Mouse (Mus musculus) urinary bladder, adult 18-20 months (tissue): ENCODE data around the gene Teddm1a.
"Not testable (repeated sequence)": the region's sequence is repeated elsewhere in the genome, so short reads cannot be mapped to it uniquely, and the experiment has no call there.

Experiments used
- DNase-seq, 2 experiments: peaks; one replicate each; pipeline ENCODE4 v3.0.0; 2022; ENCODE audit warnings: low spot score in 2 of 2, mixed read lengths in 2 of 2

Teddm1a gene

DNA sequence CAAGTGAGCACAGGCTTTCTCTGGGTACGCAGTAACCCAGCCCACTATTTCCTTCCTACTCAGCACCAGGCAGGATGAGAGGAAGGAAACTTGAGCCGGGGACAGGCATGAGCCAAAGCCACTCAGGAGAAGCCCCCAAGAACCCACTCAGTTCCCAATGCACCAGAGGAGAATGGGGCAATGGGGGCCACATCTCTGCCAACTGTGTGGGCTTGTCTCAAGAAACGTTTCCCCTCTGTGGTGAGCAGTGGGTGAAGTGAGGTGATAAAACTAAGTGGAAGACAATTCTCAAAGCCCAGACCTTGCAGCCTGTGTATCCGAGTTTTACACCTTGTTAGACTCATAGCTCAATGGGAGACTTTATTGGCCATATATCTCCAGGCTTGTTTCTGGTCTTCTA is at the start of gene Teddm1a:
TSS of gene Teddm1a (plus strand) at position 301 of the 400 bp plus-strand sequence.
- no peak for DNase-seq

DNA sequence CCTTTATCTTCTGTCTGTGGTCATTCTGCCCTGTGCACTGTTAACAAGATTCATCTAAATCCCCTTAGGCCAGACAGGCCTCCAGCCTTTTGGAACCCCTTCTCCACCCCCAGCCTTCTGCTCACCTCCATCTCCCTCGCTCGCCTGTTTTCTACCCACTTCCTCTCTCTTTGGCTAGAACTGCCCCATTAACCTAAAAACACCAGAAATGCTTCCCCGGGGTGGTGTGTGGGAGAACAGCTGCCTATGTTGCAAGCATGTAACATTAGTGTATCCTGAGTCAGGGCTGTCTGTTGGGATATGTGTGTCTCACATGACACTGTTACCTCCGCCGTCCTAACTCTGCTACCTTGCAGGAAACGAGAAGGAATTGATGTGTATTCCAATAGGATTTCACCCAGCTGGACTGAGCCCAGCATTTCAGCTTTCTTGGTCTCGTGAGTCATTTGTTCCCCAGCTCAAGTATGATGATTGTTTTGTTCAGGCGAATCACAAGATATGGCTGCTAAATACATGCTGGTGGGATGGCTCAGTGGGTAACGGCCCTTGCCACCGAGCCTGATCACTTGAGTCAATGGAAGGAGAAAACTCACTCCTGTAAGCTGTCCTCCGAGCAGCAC is 49.3 kb upstream of the Teddm1a start:
- DNase-seq, result no peak

DNA sequence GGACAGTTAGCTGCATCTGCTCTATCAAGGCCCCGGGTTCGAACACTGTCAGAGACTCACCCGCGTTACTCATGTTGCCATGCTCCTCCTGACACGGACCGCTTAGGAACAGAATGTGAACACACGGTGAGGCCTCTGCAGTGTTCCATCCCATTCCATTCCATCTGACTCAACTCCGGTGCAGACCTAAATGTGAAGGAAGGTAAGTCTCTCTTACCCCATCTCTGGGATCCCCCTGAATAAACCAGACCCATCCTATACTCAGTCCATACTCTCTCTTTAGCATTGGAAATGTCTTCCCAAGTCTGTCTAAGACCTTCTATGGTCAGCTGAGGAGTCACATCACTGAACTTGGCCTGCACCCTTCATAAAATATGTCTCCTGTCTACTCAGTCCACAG is 47.5 kb upstream of the Teddm1a start, which contains the start of gene Rgsl1:
TSS of gene Rgsl1 (minus strand) at position 101 of the 400 bp plus-strand sequence.
- no peak for DNase-seq

DNA sequence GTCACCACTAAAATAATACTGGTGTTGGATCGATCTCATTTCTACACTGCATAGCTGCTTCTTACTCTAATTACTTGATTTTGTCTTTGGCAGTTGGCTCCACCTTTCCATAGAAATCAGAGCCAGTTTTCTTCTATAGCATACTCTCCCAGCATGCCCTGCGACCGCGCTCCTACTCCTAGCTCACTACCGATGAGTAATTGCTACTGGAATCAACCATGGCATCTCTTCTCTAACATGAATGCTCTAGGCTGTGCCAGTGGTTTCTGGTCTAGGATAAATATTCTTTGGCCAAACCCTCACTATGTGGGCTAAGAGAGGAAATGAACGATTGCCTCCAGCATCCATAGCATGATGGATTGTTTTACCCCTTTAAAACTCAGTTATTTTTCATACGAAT is 45.1 kb upstream of the Teddm1a start:
- no peak for DNase-seq

DNA sequence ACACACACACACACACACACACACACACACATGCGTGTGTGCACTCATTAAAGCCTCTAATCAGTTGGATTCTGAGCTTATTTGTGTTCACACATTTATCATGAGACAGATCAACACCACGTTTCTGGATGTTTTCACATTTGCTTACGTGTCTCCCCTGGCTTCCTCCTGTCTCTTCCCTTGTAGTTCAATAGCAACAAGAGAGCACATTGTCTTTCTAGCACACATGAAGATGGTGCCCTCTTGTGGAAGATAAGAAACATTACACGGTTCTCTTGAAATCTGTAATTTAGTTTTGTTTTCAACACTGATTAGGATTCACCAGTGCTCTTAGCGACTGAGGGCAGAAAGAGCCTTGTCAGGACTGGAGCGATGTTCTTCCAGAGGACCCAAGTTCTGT is 44.7 kb upstream of the Teddm1a start:
- DNase-seq, result no peak

DNA sequence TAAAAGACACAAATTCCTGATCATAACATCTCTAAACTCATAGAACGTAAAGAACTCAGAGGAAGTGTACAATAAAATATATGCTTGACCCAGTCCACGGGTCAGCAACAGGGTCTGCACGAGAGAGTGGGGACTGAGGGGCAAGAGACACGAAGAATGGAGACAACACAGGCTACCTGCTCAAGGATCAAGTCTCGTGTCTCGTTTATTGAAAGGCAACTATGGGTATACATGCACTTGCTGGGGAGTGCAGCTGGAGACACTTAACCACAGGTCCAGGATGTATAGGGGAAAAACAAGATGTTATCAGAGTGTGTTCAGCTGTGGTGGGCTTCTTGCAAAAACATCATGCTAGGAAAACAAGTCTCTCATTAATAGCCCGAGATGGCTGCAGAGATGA is 38.8 kb upstream of the Teddm1a start:
- not testable (repeated sequence) for DNase-seq

DNA sequence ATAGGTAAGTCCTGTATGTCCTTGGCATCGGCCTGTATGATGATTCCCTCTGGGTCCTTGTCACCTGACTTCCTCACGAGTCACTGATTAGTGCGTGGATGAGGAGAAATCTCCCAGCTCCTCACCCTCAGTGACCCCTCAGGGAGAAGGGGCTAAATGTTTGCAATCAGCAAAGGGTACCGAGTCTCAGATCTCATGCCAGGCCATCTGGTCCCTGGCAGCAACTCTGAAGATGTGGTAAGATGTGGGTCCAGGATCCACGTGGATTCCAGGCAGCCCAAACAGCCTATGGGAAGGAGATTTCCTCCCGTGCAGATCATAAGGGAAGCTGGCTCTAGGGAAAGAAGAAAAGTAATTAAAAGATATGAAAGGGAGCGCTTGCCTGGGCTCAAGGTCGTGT is 35.6 kb upstream of the Teddm1a start:
- no peak for DNase-seq

DNA sequence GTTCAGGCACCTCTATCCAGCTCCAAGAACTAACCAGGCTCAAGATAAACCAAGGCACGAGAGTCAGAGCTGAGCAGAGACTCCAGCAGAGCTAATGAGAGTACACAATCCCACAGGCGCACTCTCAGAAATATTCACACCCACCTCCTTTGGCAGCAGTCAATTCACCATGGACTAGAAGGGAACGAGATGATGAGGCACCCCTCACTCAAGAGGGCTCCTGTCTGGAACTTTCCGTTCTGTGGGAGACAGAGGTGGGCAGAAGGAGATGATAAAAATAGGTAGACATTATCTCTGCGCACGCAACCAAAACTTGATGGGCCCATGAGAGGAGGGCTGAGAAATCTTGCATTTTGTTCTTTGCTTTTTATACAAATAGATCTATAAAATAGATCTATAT is 17.5 kb upstream of the Teddm1a start, which contains the start of gene Teddm1b:
TSS of gene Teddm1b (plus strand) at position 301 of the 400 bp plus-strand sequence.
- DNase-seq, result no peak

DNA sequence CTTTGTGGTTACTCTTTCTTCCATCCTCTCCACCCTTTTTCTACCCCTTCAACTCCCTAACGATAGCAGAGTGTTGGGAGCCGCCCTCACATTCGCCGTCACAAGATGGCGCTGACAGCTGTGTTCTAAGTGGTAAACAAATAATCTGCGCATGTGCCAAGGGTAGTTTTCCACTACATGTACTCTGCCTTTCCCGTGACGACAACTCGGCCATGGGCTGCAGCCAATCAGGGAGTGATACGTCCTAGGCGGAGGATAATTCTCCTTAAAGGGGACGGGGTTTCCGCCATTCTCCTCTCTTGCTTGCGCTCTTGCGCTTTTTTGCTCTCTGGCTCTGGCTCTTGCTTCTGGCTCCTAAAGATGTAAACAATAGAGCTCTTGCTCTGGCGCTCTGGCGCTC is 11.2 kb upstream of the Teddm1a start:
- DNase-seq, result not testable (repeated sequence)

DNA sequence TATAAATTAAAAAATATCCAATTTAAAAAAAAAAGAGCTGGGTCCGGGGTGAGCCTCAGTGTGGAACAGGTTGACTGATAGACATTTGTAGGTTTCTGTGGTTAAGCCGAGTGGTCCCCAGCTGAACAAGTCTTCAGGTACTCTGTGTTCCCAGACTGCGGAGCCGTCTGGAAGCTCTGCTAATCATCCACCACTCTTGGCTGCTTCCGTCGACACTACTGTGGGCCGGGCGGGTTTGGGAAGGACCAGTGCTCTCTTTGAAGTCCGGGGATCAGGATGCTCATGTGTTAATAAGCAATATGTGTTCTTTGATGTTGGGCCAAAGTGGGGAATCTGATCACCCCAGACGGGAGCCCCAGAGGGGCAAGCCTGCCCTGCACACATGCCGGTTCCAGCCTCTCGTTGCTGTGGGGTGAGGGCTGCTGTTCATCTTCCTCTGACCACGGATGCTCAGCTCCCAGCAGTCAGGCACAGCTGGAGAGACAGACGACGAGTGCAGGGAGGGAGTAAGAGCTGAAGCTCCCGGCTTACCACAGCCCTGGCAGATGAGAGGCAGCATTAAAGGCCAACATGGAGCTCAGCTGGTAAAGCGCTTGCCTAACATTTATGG is 5.4 kb upstream of the Teddm1a start:
- DNase-seq, result no peak

DNA sequence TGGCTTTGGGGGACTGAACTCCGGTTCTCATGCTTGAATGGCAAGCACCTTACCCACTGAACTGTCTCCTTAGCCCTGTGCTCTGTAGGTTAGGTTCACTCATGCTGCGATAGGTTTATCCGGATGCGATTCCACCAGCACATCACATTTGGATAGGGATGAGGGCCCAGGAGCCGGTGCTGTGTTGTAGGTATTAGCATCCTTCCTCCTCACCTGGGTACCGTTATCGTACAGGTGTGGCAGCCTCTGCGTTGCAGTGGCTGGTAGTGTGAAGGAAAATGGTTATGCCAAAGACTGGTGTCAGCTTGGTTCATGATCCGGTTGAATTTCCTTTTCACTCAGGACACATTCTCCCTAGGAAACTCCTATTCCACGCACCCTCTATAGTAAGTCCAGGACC is 1.4 kb upstream of the Teddm1a start:
- no peak for DNase-seq

DNA sequence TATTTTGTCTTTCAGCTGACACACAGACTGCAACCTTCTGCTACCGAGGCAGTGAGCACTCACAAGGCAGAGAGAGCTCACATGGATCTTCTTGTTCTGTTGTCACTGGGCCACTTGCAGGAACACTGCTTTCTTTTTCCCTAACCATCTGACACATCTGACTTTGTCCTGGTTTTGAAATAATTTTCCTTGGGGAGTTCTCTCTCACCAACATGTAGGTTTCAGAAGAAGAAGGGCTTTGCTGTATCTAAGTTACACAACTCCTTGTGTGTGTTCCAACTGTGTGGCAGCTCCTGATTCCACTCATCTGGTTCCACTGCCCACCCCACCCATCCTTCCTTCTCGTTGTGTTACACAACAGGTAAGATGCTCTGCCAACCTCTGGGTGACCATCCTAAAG is 2.2 kb downstream of the Teddm1a start:
- DNase-seq, result no peak

DNA sequence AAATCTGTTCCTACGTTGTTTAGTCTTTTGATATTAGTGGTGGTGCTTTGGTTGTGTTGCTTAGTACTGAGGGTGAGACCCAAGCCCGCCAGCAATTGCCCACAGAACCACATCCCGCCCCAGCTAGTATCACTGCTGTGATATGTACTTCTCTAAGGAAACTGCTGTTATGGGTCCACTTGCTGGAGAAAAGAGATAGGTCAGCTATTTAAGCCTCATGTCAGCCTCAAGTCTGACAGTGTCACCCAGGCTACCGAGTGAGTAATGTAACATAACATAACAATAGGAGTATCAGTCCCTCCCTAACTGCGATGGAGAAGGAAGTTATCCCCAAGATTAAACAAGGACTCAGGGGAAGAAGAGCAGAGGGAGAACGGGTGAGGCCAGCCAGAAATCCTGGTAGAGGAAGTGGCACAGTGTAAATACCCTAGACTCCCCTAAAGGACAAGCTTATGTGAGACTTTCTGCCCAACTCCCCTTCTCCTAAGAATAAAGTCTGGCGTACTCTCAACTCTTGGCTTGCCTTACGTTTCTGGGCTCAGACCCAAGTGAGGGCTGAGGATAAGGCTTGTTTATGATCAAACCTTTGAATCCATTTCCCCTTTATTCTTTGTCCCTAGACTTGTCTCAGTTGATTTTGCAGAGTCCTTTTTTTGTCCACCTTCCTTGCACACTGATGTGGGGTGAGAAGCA is 2.8 kb downstream of the Teddm1a start:
- no peak for DNase-seq

DNA sequence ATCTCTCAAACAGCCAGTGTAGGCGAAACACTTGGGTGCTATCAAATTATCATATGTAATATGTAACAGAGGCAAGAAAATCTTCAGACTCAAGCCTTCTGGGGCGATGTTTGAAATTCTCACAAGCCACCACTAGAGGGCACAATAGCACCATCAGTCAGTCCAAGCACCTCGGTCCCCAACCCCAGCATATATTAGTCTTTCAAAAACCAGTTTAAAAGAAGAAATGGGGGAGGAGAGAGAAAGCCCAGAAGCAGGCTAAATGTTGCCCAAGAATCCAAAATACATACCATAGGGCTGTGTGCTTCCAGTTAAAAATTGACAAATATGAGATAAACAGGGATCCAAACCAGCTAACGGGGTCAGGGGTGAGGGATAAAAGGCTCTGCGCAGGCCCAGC is 3.4 kb downstream of the Teddm1a start:
- peak in 1 of 2 experiments; percentile 60 for DNase-seq

DNA sequence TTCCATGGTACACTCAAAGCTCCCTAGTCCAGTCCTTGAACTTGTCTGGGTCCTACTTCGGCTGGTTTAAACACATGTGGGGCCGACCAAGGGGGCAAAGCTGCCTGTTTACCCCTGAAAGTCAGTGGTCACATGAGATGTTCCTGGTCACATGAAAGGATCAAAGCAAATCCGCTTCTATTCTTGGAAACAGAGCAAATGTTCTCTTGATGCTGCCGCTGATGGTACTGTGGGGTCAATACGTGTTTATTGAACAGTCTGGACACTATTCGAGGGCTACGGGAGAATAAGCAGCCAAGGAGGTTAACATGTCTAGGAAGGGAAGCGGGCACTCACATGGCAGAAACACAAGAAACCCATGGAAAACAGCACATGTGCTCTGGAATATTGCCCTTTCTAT is 5.7 kb downstream of the Teddm1a start:
- DNase-seq, result no peak

DNA sequence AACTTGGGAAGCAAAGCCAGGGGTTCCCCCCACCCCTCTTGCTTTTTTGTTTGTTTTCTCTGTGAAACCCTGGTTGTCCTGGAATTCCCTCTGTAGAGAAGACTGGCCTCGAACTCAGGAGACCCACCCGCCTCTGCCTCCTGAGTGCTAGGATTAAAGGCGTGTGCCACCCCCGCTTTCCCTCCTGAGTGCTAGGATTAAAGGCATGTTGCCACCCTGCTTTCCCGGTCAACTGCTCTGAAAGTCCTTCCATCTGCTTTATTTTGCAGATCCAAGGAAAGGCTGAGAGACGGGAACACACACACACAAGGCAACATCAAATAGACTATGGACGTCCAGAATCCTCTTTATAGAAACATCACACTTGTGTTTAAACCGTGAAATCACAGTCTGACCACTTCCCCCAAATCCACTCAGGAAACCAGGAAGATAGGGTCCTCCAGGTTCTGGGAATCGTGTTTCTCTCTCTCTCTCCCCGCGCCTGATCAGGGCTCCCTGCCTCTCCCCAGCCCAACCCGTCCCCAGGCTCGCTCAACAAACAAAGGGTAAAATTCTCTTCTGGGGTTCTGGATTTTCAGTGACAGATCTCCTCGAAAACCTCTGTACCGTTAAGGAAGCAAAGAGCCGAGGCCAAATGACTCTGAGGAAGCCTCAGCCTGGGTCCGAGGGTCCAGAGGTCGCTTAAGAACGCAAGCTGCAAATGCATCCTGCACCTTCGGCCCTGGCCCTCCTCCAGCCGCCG is 7.6 kb downstream of the Teddm1a start:
- DNase-seq, result no peak

DNA sequence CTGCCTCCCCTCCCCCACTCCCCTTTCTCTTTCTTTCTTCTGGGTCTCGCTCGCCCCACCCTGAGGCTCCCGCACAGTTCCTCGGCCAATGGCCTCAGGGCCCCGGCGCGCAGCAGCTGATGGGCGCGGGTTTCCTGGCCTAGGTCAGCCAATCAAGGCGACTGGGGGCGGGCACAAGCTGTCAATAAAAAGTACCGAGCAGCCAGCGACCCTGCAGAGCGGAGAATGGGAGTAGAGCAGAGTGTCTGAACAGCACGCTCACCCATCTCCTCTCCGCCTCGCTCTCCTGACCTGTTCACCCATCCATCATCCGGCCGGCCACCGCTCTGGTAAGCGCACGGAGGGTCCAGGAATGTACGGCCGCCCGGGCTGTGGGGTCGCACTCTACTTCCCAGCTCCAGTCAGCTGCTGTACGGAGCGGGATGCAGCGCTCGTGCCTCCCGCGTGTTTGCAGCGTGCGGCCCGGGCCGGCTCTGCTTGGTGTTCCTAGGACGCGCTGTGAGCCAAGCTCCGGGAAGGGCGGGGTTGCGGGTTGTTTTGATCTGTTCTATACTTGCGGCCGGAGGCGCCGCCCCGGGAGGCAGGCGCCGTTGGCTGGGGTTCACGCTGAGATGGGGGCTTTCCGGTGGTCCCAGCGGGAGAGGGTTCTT is 8.3 kb downstream of the Teddm1a start, which contains the start of the genes Glul and Teddm2:
TSS of gene Glul (plus strand) at position 214 of the 650 bp plus-strand sequence.
TSS of gene Teddm2 (minus strand) at position 498 of the 650 bp plus-strand sequence.
- DNase-seq, result peak; percentile 92 to 97

DNA sequence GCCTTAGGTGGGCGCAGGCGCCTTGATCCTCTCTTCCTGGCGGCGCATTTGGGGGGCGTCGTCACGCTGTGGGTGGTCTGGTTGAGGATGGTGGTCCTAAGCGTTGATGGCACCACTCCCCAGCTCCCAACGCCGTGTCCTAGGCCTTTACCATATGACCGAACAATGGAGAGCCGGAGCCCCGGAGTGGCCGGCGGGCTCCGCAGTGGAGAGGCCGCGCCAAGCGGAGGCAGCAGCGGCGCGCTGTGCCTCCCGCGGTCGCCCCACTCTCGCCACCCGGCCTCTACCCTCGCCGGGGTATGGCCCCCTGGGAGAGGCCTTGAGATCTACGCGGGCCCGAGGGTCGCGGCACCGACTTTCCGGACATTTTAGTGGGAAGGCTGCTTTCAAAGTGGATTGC is 8.8 kb downstream of the Teddm1a start:
- DNase-seq, result no peak

DNA sequence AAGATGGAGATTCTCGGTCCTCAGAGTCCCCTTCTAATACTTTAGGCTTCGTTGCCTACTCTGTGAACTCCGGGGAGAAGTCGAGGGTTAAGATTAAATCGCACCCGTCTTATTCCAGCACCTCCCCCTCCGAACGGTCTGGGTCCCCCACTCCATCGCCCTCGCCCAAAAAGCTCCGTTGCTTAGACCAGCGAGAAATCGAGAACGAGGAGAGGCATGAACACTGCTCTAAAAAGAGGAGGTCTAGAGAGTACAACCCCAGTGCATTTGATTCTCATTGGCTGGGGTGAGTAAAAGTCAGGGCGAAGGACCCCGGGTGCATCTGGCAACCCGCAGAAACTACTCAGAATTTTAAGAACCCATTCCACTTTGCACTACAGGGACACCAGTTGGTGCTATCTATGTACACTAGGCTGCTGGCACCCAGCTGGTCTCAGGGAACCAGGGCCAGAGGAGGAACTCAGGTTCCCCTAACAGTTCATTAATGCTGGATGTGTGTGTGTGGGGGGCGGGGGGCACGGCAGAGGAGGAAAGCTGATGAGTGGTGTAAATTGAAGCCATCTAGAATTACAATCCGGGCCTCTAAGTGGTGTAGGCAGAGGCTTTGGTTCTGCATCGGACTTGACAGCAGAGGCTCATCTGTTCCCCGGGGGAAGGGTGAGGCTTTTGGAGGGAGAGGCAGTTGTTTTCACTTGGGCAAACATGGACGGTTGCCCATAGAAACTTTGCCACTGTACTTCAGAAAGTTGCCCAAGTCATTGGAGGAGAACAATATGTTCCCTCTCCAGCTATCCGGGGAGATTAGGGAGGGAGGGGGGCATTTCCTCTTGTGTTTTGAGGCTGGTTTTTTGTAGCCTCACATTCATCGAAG is 9.6 kb downstream of the Teddm1a start:
- peak in 1 of 2 experiments; percentile 43 for DNase-seq

DNA sequence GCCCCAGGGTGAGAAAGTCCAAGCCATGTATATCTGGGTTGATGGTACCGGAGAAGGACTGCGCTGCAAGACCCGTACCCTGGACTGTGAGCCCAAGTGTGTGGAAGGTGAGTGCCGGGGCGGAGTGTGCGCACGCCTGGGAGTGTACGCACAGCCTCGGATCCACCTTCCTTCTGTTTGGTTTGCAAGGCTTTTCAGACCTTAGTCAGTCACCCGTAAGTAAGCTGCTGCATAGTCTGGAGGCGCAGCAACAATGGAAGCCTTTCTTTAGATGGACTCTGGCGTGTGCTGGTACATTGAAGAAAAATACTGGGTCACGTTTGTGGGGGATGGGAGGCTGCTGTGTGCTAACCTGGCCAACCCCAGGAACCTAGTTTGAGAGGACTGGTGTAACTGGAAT is 11.5 kb downstream of the Teddm1a start:
- DNase-seq, result no peak

DNA sequence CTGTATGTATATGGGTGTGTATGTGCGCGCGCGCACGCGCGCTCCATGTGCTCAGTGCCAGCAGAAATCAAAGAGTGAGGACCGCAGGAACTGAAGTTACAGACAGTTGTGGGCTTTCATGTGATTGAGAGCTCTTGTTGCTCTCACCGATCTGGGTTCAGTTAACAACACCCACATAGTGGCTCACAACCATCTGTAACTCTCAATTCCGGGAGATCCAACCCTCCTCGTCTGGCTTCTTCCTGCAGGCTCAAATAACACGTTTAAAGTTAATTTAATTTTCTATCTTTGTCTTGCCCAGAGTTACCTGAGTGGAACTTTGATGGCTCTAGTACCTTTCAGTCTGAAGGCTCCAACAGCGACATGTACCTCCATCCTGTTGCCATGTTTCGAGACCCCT is 12.7 kb downstream of the Teddm1a start:
- DNase-seq, result no peak
